Mouse (Mus musculus) intestine, postnatal 0 days (tissue): ENCODE results near the gene Adgrf1. TPM values are rescaled to one million over a fixed set of nuclear protein-coding genes. Genes with fewer than 3 reads are reported as not detected.

Source experiments
- ATAC-seq: fragments of 200-750 bp; cut with Nextera tagmentation; 2 replicates; pipeline ENCODE4 v1.8.0; 2017; ENCODE audit warnings: mild to moderate bottlenecking, moderate TSS enrichment, moderate library complexity
- H3K27ac ChIP-seq: fragments of 300-500 bp; sonication (generic); 2 replicates; pipeline ENCODE4 v1.5.1; 2014; ENCODE audit warnings: mild to moderate bottlenecking, low read depth, low read length, moderate library complexity
- H3K27me3 ChIP-seq: fragments of 300-500 bp; sonication (generic); replicated peaks from 2 replicates; pipeline ENCODE4 v1.6.1; 2014; ENCODE audit warnings: low read length, mixed read lengths; ENCODE audit not compliant: control insufficient read depth, insufficient read depth
- H3K36me3 ChIP-seq: fragments of 300-500 bp; sonication (generic); 2 replicates; pipeline ENCODE4 v1.6.1; 2014; ENCODE audit warnings: mild to moderate bottlenecking, moderate library complexity; ENCODE audit not compliant: control insufficient read depth, insufficient read depth
- H3K4me1 ChIP-seq: fragments of 300-500 bp; sonication (generic); replicated peaks from 2 replicates; pipeline ENCODE4 v1.6.1; 2014; ENCODE audit warnings: antibody characterized with exemption, low read length, mixed read lengths; ENCODE audit not compliant: control insufficient read depth, insufficient read depth
- H3K4me2 ChIP-seq: fragments of 300-500 bp; sonication (generic); replicated peaks from 2 replicates; pipeline ENCODE4 v1.6.1; 2014; ENCODE audit warnings: low read depth, mild to moderate bottlenecking, moderate library complexity
- H3K4me3 ChIP-seq: fragments of 300-500 bp; sonication (generic); 2 replicates; pipeline ENCODE4 v1.5.1; 2014; ENCODE audit warnings: low read depth, low read length
- H3K9ac ChIP-seq: fragments of 300-500 bp; sonication (generic); 2 replicates; pipeline ENCODE4 v1.6.1; 2014; ENCODE audit warnings: mild to moderate bottlenecking, low read depth, low read length
- H3K9me3 ChIP-seq: fragments of 300-500 bp; sonication (generic); 2 replicates; pipeline ENCODE4 v1.6.1; 2016; ENCODE audit warnings: mixed run types; ENCODE audit not compliant: control insufficient read depth
- CTCF ChIP-seq: sonication (generic); IDR thresholded peaks from 2 replicates; pipeline ENCODE4 v1.5.1; 2016; ENCODE audit warnings: low read depth, mild to moderate bottlenecking, control low read depth, antibody characterized with exemption, moderate library complexity
- WGBS: fragments of 180-500 bp; shearing (Covaris S2); extraction: QIAGEN DNeasy Blood & Tissue Kit; methylation state at CpG from one replicate; pipeline ENCODE4 v1.1.7; 2014; 5-methylcytosine and 5-hydroxymethylcytosine counted together
- polyA plus RNA-seq: library from polyadenylated mRNA; unstranded; fragments of >200 nt; fragmentation: Nextera tagmentation; extraction: Ambion mirVana; gene quantifications from 2 replicates; pipeline ENCODE4 v1.2.1, GENCODE M21; 2015

Gene Adgrf1
- polyA plus RNA-seq, 1 experiment from 2014 or later: 0.38 TPM

DNA sequence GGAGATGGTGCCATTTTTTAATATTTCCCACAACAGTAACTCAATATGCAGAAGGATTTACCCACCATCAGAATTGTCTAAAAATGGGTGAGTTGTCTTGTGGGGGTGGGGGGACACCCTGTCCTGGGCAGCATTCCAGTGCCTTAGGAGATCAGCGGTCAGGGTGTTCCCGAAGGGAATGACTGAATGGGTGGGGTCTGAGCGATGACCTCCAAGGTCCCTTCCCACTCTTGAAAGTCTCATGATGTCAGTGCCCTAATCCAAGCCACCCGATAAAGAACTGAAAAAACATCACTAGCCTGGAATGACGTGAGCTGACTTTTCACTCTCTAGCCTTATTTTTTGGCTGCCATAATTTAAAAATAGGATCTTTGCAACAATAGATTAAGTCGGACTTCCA lies 95.2 kb downstream of the Adgrf1 start:
- no peak for TF ChIP-seq CTCF
- 80% methylated on average over 6 of the region's 6 CpGs for WGBS
- Histone ChIP-seq H3K27ac (no peak overlapping the region), H3K4me2 (no peak overlapping the region), H3K36me3 (no peaks in the 10 kb centered on the region), H3K9ac (no peak overlapping the region), H3K4me1 (no peaks in the 10 kb centered on the region), H3K27me3 (no peaks in the 10 kb centered on the region), H3K9me3 (no peaks in the 10 kb centered on the region), H3K4me3 (no peak overlapping the region)
- ATAC-seq: no peak

DNA sequence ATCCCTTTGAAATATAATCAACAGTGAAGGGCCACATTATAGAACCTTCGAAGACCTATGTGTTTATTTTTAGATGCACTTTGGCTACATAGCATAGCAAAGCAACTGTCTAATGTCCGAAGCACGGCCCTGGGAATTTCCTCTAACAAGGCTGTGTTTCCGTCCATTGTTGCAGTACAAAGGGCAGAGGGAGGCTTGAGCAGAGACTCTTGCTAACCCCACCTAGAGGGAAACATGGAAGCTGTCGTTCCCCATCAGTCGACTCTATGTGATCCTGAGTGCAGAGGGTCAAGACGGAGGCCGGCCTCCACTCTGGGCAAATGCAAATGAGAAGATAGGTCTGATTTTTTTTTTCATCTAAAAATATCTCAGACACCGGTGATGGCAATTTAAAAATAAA lies 96.4 kb downstream of the Adgrf1 start:
- Histone ChIP-seq H3K36me3 (no peaks in the 10 kb centered on the region), H3K27ac (no peak overlapping the region), H3K4me2 (no peak overlapping the region), H3K27me3 (no peaks in the 10 kb centered on the region), H3K9me3 (no peaks in the 10 kb centered on the region), H3K9ac (no peak overlapping the region), H3K4me3 (no peak overlapping the region), H3K4me1 (no peaks in the 10 kb centered on the region)
- WGBS: 65% methylated on average over 9 of the region's 9 CpGs
- TF ChIP-seq CTCF: peak; percentile 19; the same call in 1 of the 2 replicates
- ATAC-seq: no peak

DNA sequence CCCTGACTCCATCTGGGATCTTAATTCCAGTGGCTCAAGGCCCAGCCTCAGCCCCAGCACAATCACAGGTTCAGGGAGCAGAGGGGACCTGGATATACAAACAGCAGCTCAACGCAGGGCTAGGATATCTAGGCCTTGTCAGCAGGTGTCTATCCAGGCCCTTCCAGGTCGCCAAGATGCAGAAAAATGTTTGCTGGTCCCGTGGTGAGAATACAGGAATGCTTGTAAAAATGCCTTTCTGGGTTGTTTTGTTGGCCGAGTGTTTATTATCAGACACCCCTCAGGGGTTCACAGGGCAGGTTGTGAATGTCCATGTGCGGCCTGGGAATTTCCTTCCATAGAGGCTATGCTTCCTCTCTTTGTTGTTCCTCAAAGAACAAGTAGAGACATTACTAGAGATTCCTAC lies 98.0 kb downstream of the Adgrf1 start:
- H3K9me3 ChIP-seq: no peaks in the 10 kb centered on the region
- peak overlapping the region; percentile 9; the same call in 1 of the 2 replicates for H3K27ac ChIP-seq
- no peak for ATAC-seq
- H3K27me3 ChIP-seq: no peaks in the 10 kb centered on the region
- H3K4me2 ChIP-seq: no peak overlapping the region
- no peaks in the 10 kb centered on the region for H3K36me3 ChIP-seq
- no peak overlapping the region for H3K4me3 ChIP-seq
- TF ChIP-seq CTCF: no peak
- no peaks in the 10 kb centered on the region for H3K4me1 ChIP-seq
- no peak overlapping the region for H3K9ac ChIP-seq
- 61% methylated on average over 5 of the region's 5 CpGs for WGBS

DNA sequence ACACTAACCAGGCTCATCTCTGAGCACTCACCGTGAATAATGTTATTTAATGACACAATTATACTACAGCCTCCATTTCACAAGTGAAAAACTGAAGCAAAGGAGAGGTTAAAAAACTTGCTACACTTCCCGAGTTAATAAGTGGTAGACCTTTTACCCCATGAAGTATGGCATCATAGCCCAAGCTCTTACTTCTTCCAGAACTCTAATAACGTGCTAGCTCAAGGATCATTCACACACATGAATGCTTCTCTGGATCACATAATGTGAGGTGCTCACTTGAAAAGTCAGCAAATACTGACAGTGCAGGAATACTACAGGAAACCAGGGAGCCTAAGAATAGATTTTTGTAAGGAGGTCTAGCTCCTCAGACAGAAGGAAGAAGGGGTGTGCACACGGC lies 102.5 kb downstream of the Adgrf1 start:
- Histone ChIP-seq H3K36me3 (no peaks in the 10 kb centered on the region), H3K4me3 (no peak overlapping the region), H3K9ac (no peak overlapping the region), H3K27ac (no peak overlapping the region), H3K4me1 (no peaks in the 10 kb centered on the region), H3K9me3 (no peaks in the 10 kb centered on the region), H3K4me2 (no peak overlapping the region), H3K27me3 (no peaks in the 10 kb centered on the region)
- 62% methylated on average over 4 of the region's 4 CpGs for WGBS
- no peak for ATAC-seq
- TF ChIP-seq CTCF: no peak

DNA sequence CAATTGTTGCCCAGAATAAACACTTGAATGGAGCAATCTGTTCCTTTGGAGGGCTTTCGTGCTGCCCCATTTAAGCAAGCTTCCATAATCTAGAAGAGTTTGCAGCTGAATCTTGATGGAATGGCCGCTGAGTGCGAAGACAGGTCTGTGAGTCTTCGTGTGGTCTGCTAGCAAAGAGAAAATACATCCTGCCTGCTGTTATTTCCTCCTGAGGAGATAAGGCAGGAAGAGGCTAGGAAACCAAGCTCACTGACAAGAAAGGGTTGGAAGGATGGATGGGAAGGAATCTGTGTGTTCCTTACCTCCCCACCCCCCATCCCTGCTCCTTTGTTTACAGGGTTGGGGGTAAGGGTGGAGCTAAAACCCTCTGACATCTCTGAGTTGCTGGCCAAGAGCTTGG lies 103.9 kb downstream of the Adgrf1 start:
- H3K4me3 ChIP-seq: no peak overlapping the region
- WGBS: 53% methylated on average over 4 of the region's 4 CpGs
- no peaks in the 10 kb centered on the region for H3K27me3 ChIP-seq
- no peak overlapping the region for H3K4me2 ChIP-seq
- H3K9ac ChIP-seq: no peak overlapping the region
- no peaks in the 10 kb centered on the region for H3K36me3 ChIP-seq
- no peaks in the 10 kb centered on the region for H3K9me3 ChIP-seq
- no peak overlapping the region for H3K27ac ChIP-seq
- ATAC-seq: no peak
- no peaks in the 10 kb centered on the region for H3K4me1 ChIP-seq
- no peak for TF ChIP-seq CTCF

Other genes starting within 250 kb of the Adgrf1 start
- gene Adgrf5, start 90.1 kb downstream of the Adgrf1 start, polyA plus RNA-seq: 3.7 and 4.2 TPM in 2 replicates
- gene Mep1a, start 232.5 kb downstream of the Adgrf1 start, polyA plus RNA-seq: 147 and 153 TPM in 2 replicates